ENCODE assay signal across 10 mouse cellular contexts in the genomic region with DNA sequence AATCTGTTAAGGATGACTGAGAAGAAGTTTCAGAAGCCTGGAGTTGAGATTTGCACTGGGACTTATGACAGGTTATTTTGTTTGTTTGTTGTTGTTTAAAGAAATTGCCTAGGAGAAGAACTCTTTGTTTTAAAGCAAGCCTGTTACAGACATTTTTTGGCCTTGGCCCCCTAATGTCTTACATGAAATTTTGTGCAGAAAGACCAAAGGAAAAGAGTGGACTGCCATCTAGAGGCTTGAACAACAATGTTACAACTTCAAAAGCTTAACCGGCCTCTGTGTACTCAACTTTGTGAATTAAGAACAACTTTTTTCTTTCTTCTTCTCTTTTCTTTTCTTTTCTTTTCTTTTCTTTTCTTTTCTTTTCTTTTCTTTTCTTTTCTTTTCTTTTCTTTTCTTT. TPM values are rescaled to one million over a fixed set of nuclear protein-coding genes. Genes with fewer than 3 reads are reported as not detected.
DNase-seq lines count a peak whose midpoint lies in the region; ATAC-seq and TF ChIP-seq lines count a peak whose summit lies in the region.
"Had no signal": no experiment of that assay in that cellular context is flagged by ENCODE, and none has a peak within 500 bp of the region (broad histone marks: within the 10 kb centered on the region; RNA-seq: fewer than 3 reads in every experiment).

No protein-coding gene starts in this region.

- peaks cover 15% of the 10 kb centered on the region; the same call in 1 of the 2 replicates for H3K36me3 ChIP-seq in hindbrain, postnatal 0 days (ENCODE audit: insufficient read depth, low read length)
- H3K36me3 ChIP-seq in hindbrain, embryonic 12.5 days = peaks cover 17% of the 10 kb centered on the region
- H3K36me3 ChIP-seq in forebrain, embryonic 13.5 days (ENCODE audit: poor library complexity, severe bottlenecking) = peaks cover 23% of the 10 kb centered on the region

- no peaks in the 10 kb centered on the region for H3K9me3 ChIP-seq in hindbrain, postnatal 0 days (ENCODE audit: low read length)
- H3K9me3 ChIP-seq in hindbrain, embryonic 12.5 days (replicated peaks) = no peaks in the 10 kb centered on the region
- H3K9me3 ChIP-seq in forebrain, embryonic 13.5 days (replicated peaks) = no peaks in the 10 kb centered on the region

- no peak for ATAC-seq in hindbrain, postnatal 0 days
- ATAC-seq in hindbrain, embryonic 12.5 days (ENCODE audit: low FRiP score) = no peak
- no peak for ATAC-seq in forebrain, embryonic 13.5 days

- H3K4me1 ChIP-seq in hindbrain, postnatal 0 days (ENCODE audit: insufficient read depth, low read length) = no peaks in the 10 kb centered on the region
- 0 out of 2 replicates have a peak, but pooled peaks cover 3% of the 10 kb centered on the region for H3K4me1 ChIP-seq in hindbrain, embryonic 12.5 days
- peaks cover 5% of the 10 kb centered on the region for H3K4me1 ChIP-seq in forebrain, embryonic 13.5 days

- peak; percentile 88 for DNase-seq in hindbrain, postnatal 0 days (ENCODE audit: low spot score)
- DNase-seq in thymus, postnatal 25 days = peak; percentile 16
- DNase-seq in thymus, postnatal 36 days = no peak
- peak; percentile 77 for DNase-seq in embryo, embryonic 10.5 days (ENCODE audit: low spot score)
- DNase-seq in right cerebral cortex, postnatal 36 days (ENCODE audit: low spot score in 2 of 2) = no peak
- DNase-seq in kidney, postnatal 10 days = no peak

- H3K4me2 ChIP-seq in hindbrain, postnatal 0 days (ENCODE audit: low read depth, low read length) = no peak overlapping the region
- H3K4me2 ChIP-seq in hindbrain, embryonic 12.5 days (replicated peaks) = no peak overlapping the region
- no peak overlapping the region for H3K4me2 ChIP-seq in forebrain, embryonic 13.5 days

- H3K27me3 ChIP-seq in hindbrain, postnatal 0 days (ENCODE audit: insufficient read depth, low read length) = no peaks in the 10 kb centered on the region
- no peaks in the 10 kb centered on the region for H3K27me3 ChIP-seq in hindbrain, embryonic 12.5 days
- H3K27me3 ChIP-seq in forebrain, embryonic 13.5 days = no peaks in the 10 kb centered on the region

- no peak overlapping the region for H3K4me3 ChIP-seq in hindbrain, postnatal 0 days (ENCODE audit: low read length)
- no peak overlapping the region for H3K4me3 ChIP-seq in hindbrain, embryonic 12.5 days
- no peak overlapping the region for H3K4me3 ChIP-seq in forebrain, embryonic 13.5 days

- no peak overlapping the region for H3K9ac ChIP-seq in hindbrain, postnatal 0 days (replicated peaks; ENCODE audit: low read length)
- no peak overlapping the region for H3K9ac ChIP-seq in hindbrain, embryonic 12.5 days
- H3K9ac ChIP-seq in forebrain, embryonic 13.5 days = no peak overlapping the region

- peak; percentile 73 for TF ChIP-seq CTCF in hindbrain, postnatal 0 days (IDR thresholded peaks at IDR 0.05; ENCODE audit: low read depth)

- no peak overlapping the region for H3K27ac ChIP-seq in hindbrain, postnatal 0 days
- no peak overlapping the region for H3K27ac ChIP-seq in hindbrain, embryonic 12.5 days
- no peak overlapping the region for H3K27ac ChIP-seq in forebrain, embryonic 13.5 days

- 9% methylated on average over 1 of the region's 1 CpGs for WGBS in hindbrain, postnatal 0 days
- WGBS in hindbrain, embryonic 12.5 days = 51% methylated on average over 1 of the region's 1 CpGs
- WGBS in forebrain, embryonic 13.5 days = 45% methylated on average over 1 of the region's 1 CpGs

RNA-seq across cellular contexts. Expression of a gene that starts 36.7 kb away (rescaled TPM):
- 1.6 TPM in 1 of 2 replicates, not detected in the other for total RNA-seq in hindbrain, postnatal 0 days (2014; rRNA removed)
- 3.4 and 4.5 TPM in 2 replicates for polyA plus RNA-seq in hindbrain, postnatal 0 days (2015; fragmentation: Nextera tagmentation; extraction: Ambion mirVana)
- polyA plus RNA-seq in hindbrain, embryonic 12.5 days (2016; fragmentation: Nextera tagmentation; extraction: Ambion mirVana) = 1.7 and 1.8 TPM in 2 replicates
- polyA plus RNA-seq in forebrain, embryonic 13.5 days (2015; fragmentation: Nextera tagmentation; extraction: Ambion mirVana) = 1.2 and 5.4 TPM in 2 replicates
- total RNA-seq: left cerebral cortex, postnatal 25 days had no signal

RNA-seq across cellular contexts. Expression of a gene that starts 43.8 kb away (rescaled TPM):
- not detected in 2 replicates for total RNA-seq in hindbrain, postnatal 0 days (2014; rRNA removed)
- polyA plus RNA-seq in hindbrain, postnatal 0 days (2015; fragmentation: Nextera tagmentation; extraction: Ambion mirVana) = not detected in 2 replicates
- polyA plus RNA-seq in hindbrain, embryonic 12.5 days (2016; fragmentation: Nextera tagmentation; extraction: Ambion mirVana) = not detected in 2 replicates
- not detected in 2 replicates for polyA plus RNA-seq in forebrain, embryonic 13.5 days (2015; fragmentation: Nextera tagmentation; extraction: Ambion mirVana)
- polyA plus RNA-seq: neural tube, embryonic 14.5 days had no signal

RNA-seq across cellular contexts. Expression of a gene that starts 48.9 kb away (rescaled TPM):
- total RNA-seq in hindbrain, postnatal 0 days (2014; rRNA removed) = not detected in 2 replicates
- polyA plus RNA-seq in hindbrain, postnatal 0 days (2015; fragmentation: Nextera tagmentation; extraction: Ambion mirVana) = not detected in 2 replicates
- polyA plus RNA-seq in hindbrain, embryonic 12.5 days (2016; fragmentation: Nextera tagmentation; extraction: Ambion mirVana) = not detected in 2 replicates
- 1.1 TPM in 1 of 2 replicates, not detected in the other for polyA plus RNA-seq in forebrain, embryonic 13.5 days (2015; fragmentation: Nextera tagmentation; extraction: Ambion mirVana)
- total RNA-seq: left cerebral cortex, postnatal 25 days had no signal
- polyA plus RNA-seq: neural tube, embryonic 14.5 days had no signal

Comparison
In these comparisons a context has a peak if more than half of its experiments do, and no peak if none do; other contexts are left out.
1. DNase-seq: peak in hindbrain, postnatal 0 days (single experiment), thymus, postnatal 25 days (single experiment) and embryo, embryonic 10.5 days (single experiment); none in thymus, postnatal 36 days (0 of 2), right cerebral cortex, postnatal 36 days (0 of 2) and kidney, postnatal 10 days (single experiment).